Mouse (Mus musculus): ENCODE measurements around the gene Pdzrn4. TPM values are rescaled to one million over a fixed set of nuclear protein-coding genes. Genes with fewer than 3 reads are reported as not detected.

The Pdzrn4 gene
- total RNA-seq, 1 experiment from 2014 or later, result not detected

DNA sequence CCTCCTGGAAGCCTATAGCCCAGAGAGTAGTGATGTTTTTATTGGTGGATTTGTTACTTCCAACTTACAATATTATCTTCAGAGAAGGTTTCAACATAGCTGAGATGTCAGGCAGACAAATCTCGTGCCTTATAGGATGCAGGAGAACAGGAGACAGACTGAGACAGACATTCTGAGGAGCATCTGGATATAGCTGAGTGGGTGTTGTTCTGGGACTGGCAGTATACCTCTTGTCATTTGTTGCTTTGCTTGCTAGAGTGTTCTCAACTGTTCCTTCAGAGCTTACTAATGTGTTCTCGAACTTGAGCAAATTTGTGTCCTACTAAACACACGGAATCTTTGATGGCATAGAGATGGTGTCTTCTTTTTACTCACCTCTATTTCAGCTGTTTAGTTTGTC is 94.7 kb downstream of the Pdzrn4 start:
- no peak for ATAC-seq (replicated peaks; ENCODE audit: low read depth, poor library complexity, severe bottlenecking)

DNA sequence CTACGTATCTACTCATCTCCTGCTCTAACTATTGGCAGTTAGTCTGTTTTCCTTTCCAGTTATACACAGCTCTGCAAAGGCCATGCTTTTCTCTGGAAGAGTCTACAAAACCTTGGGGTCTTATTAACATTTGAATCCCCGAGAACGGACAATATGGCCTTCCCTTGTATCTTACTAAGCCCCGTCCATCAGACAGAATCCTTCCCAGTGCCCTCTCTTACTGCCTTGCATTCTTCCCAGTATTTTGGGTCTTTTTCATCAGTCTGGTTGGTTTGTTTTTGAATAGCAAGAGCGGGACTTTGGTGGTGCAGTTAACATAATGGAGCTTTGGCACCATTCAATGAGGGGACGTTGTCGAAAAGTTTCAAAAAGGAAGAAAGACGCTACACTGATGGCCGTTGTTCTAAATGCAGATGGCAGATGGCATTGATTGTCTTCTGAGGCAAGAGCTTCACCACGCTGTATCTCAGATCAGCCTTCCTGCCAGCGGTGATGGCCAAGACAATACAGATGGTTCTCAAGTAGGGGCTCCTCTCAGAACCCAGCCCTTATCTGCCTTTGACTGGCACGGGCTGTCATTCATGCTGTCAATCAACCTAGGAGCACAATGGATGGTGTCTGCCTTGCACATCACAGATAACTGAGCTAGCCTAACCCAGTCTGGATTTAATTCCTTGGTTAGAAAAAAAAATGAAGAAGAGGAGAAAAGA is 98.9 kb downstream of the Pdzrn4 start:
- no peak for ATAC-seq (replicated peaks; ENCODE audit: low read depth, poor library complexity, severe bottlenecking)

DNA sequence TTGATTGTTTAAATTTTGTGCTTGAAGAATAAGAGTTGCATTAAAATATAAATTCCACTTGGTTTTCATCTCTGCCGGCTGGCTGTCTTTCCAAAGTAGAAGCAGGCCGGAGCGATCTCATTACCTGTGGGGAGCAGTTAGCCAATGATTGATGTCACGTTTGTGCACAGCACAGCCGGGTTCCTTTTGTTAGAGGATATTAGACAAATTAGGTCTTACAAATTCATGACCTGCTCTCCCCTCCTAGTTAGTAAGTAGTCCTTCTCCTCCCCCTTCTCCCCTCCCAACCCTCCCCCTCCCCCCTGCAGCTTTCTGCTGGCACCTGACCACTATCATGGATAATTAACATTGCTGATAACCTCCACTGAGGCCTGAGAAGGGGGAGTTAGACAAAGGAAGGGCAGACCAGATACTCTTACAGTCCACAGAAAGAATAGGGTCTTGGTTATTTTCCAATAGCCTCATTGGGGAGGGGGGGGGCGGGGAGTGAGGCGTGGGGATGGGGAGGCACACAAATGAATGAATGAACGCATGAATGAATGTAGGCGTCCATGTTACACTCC is 103.7 kb downstream of the Pdzrn4 start:
- no peak for ATAC-seq (replicated peaks; ENCODE audit: low read depth, poor library complexity, severe bottlenecking)

DNA sequence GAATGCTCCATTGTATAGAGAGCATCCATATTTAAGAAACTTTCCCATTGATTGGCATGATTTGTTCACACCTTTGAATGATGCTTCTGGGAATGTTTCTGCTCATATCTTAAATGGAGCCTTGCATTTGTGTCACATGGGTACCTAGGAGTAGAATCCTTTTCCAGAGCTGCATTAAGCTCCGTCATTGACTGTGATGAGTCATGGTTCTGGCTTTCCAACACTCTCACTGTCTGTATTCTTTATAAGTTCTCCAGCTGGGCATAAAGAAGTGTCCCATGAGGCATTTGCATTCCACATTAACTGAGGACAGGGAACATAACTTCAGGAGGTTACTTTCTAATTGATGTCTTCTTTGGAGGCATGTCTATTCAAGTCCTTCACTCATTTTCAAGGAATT is 106.1 kb downstream of the Pdzrn4 start:
- no peak for ATAC-seq (replicated peaks; ENCODE audit: low read depth, poor library complexity, severe bottlenecking)

- no peak for ATAC-seq (replicated peaks; ENCODE audit: low read depth, poor library complexity, severe bottlenecking)
Observed at GRCm38 (mm10) chr15:92509372-92509771, 112.7 kb downstream of the Pdzrn4 start.

GRCm38 (mm10) chr15:92515651-92516050 is 119.0 kb downstream of the Pdzrn4 start:
- no peak for ATAC-seq (replicated peaks; ENCODE audit: low read depth, poor library complexity, severe bottlenecking)

- no peak for ATAC-seq (replicated peaks; ENCODE audit: low read depth, poor library complexity, severe bottlenecking)
Observed at GRCm38 (mm10) chr15:92520677-92521225, 124.1 kb downstream of the Pdzrn4 start.

DNA sequence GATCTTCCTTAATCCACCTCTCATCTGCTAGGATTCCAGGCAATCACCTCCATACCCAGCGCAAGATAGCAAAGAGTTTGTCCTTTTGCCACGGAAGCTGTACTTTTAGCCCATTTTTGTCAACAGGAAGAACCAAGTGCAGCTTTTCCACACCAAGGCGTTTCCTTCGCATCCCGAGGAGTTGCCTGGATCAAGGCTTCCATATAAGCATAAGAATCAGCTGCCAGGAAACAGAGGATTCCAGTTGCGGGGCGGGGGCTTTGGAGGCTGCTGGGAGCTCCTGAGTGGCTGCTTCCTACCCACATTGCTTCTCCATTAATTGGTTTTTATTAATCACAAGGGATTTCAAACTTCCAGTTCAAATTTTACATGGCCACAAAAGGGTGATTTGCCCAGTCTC is 125.0 kb downstream of the Pdzrn4 start:
- no peak for ATAC-seq (replicated peaks; ENCODE audit: low read depth, poor library complexity, severe bottlenecking)

GRCm38 (mm10) chr15:92524917-92525316 is 128.2 kb downstream of the Pdzrn4 start:
- no peak for ATAC-seq (replicated peaks; ENCODE audit: low read depth, poor library complexity, severe bottlenecking)

DNA sequence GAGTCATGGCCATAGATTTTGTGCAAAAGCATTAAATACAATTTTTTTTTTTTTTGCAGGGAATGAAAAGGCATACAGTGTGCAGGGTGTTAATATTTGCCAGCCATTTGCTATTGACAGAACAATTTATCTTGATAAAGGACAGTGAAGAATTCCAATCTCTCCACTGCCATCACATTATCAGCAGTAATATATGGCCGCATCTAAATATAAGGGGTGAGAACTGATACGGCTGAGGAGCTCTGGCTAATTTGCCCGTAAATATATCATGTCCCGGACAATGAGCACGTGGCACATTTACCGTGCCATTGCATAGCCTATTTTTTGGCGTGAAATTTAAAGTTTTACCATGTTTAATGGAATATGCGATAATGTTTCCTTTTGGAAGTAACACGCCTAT is 128.7 kb downstream of the Pdzrn4 start:
- ATAC-seq (replicated peaks; ENCODE audit: low read depth, poor library complexity, severe bottlenecking), result no peak

GRCm38 (mm10) chr15:92526731-92527130 is 130.1 kb downstream of the Pdzrn4 start:
- ATAC-seq (replicated peaks; ENCODE audit: low read depth, poor library complexity, severe bottlenecking), result no peak

DNA sequence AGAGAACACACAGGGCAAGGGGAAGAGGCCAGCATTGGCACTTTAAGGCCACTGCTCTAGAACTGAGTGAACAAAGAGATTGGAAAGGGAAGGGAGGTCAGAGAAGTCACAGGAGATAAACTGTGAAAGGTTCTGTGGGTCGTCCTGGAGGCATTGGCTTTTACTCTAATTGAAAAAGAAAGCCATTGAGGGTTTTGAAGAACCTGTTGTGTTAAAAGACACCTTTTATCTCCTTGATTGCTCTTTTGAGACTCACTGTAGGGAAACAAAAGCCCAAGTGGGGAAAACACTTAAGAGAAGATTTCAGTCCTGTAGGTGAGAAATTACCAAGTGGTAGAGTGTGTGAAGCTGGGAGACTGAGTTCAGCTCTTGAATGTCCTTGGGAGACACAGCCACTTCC is 146.6 kb downstream of the Pdzrn4 start:
- ATAC-seq (replicated peaks; ENCODE audit: low read depth, poor library complexity, severe bottlenecking), result no peak

GRCm38 (mm10) chr15:92547294-92547911 is 150.7 kb downstream of the Pdzrn4 start:
- ATAC-seq (replicated peaks; ENCODE audit: low read depth, poor library complexity, severe bottlenecking), result no peak

DNA sequence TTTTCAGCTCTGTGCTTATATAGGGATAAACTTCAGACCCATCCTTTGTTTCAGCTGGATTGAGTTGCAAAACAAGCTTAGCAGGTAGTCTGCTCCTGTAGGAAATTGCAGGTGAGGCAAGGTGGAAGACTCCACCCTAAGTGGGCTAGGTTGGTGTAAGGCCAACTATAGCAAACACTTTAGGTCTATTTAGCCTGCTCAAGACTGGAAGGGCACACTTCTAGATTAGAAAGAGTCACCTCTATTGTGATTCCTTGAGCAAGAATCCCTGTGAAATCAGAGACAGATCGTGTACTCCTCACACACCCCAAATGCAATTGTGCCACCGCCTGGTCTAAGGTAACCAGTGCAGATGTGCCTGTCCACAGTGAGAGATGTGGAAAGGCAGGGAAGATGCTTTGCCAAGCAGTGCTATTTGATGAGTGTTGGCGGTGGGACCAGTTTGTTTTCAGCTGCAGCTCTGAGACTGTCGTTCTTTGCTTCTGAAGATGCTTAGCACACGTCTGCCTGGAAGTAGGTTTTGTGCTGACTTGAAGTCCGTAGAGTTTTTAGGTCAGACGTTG is 158.4 kb downstream of the Pdzrn4 start:
- ATAC-seq (replicated peaks; ENCODE audit: low read depth, poor library complexity, severe bottlenecking), result no peak

DNA sequence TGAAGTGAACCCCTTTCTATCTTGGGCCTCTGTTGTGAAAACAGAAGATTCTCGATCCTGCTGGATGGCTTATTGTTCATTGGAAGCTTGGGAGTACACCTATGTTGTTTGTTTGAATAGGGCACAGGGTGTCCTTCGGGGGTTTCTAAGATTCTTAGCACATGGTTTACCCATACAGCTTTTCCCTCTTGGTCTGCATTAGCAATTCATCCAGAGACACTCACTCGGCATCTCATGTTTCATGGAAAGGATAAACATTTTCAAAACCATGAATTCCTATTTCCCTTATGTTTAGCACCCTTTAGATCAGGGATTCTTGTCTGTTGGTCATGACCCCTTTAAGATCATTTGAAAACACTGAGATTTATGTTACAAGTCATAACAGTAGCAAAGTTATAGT is 159.0 kb downstream of the Pdzrn4 start:
- ATAC-seq (replicated peaks; ENCODE audit: low read depth, poor library complexity, severe bottlenecking), result no peak

- no peak for ATAC-seq (replicated peaks; ENCODE audit: low read depth, poor library complexity, severe bottlenecking)
Observed at GRCm38 (mm10) chr15:92558592-92558991, 161.9 kb downstream of the Pdzrn4 start.

DNA sequence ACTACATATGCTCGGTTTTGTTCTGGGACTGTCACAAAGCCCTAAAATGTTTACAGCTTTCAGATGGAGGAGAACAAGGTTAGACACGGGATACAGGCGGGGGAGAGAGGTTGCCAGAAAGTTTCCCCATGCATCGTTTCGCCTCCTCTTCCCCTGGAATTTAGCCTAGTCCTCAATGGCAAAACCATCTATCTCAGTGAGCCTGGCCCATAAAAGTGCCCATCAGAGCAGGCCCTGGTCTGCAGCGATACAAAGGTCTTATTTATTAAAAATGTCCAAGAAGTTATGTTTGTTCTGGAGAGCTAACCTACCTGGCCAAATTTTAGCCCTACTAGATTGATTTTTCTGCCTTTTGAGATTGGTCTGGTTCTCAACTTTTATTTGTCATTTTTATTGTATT is 165.5 kb downstream of the Pdzrn4 start:
- no peak for ATAC-seq (replicated peaks; ENCODE audit: low read depth, poor library complexity, severe bottlenecking)

DNA sequence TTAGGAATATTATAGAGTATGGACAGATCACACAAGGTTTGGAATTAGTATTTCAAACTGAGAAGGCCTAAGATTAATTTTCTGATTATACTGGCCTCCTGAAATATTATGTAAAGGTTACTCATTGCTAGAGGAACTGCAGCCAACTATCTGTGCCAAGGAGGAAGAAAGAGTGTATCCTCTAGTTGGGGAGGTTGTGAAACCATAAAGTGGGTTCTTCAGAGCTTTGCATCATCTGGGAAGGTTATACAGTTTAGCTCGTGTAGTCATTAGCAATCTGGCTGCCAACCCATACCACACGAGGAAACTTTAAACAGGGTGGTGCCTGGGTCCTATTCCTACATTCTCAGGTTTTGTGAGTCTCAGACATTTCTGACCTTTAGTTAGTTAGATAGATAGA is 166.9 kb downstream of the Pdzrn4 start:
- no peak for ATAC-seq (replicated peaks; ENCODE audit: low read depth, poor library complexity, severe bottlenecking)

DNA sequence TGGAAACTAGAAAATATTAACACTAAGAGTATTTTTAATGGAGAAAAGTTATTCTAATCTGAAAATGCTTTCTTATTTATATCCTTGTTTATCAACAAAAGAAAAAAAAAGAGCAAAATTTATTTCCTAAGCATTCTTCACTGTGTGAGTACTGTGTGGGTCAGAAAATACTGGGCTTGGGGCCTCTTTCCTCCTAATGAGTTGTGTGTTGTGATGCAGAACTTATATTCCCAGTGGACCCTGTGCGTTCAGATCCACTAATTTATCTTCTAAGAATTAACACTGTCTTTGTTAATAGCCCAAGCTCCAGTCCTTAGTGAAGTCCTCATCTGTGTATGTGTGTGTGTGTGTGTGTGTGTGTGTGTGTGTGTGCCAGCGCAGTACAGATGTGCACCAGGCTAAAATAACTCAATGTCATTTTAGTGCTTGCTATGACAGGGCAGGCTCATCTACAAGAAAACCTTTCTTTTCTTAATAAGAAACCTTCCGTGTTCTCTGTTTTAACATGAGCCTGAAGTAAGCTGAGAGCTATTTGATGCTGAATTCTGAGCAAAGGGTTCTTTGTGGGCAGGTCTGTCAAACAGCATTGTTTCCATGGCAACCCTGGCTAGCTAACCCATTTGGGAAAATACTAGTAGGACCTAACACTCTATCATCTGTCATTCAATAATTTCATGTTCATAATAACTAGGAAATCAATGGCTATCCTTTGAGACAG is 174.0 kb downstream of the Pdzrn4 start:
- ATAC-seq (replicated peaks; ENCODE audit: low read depth, poor library complexity, severe bottlenecking), result no peak

DNA sequence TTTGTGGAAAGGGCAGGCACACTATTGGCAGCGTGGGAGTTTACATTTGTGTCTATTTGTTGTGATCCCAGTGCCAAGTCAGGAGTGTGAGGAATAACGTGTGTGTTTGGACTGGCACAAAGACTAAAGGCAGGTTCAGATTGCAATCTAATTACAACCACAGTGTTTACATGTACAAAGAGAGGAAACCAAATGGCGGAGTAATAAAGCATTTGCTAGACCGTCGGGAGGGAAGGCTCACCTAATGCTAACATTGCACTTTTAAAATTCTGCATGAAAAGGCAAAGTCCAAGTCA is 174.5 kb downstream of the Pdzrn4 start:
- ATAC-seq (replicated peaks; ENCODE audit: low read depth, poor library complexity, severe bottlenecking), result no peak

- ATAC-seq (replicated peaks; ENCODE audit: low read depth, poor library complexity, severe bottlenecking), result no peak
Observed at GRCm38 (mm10) chr15:92577476-92577875, 180.8 kb downstream of the Pdzrn4 start.

Measured in common myeloid progenitor, adult 5-6 weeks (primary cell).